Mouse (Mus musculus) T-helper 1 cell (primary cell): ENCODE measurements around the gene Hsd17b13.
"Not testable (repeated sequence)": the region's sequence is repeated elsewhere in the genome, so short reads cannot be mapped to it uniquely, and the experiment has no call there.

Experiments used
- in situ Hi-C: fragments of 300-600 bp; cut with MboI, MseI; formaldehyde crosslinking; loops from one replicate; pipeline ENCODE4 v1.15.1; 2025; ENCODE audit warnings: high pct_unique_total_duplicates

Hsd17b13 gene

DNA sequence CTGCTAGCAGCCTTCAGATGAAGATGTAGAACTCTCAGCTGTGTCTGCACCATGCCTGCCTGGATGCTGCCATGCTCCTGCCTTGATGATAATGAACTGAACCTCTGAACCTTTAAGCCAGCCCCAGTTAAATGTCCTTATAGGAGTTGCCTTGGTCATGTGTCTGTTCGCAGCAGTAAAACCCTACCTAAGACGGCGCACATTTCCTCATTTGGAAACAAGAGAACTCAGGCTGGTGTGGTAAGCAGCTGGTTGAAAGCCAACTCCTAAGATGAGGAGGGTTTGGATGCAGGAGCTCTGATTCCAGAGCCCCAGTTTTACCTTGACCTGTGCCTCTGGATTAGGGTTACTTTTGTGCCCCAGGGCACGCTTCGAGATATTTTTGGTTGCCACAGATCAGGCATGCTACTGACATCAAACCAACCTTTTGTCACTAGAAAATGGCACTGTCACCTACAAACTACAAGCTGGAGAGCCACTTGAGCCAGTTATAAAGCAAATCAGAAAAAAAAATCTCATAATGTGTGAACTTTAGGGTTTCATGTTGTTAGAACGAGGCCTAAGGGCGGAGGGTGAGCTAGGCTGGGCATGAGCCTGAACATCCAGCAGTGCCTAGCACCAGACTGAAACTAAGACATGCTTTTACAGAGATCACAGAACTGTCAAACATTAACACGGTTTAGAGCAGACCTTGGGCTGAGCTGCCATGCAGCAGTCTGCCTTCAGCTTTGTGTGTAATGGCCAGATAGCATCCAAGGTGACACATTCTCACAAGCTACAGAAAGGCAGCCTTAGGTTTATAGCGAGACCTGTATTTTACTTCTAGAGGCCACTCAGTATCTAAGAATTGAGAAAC lies 3.7 kb upstream of the Hsd17b13 start:
- in situ Hi-C loops = loop anchor here (10.0 kb wide), 1 partner anchor 334 kb away; no protein-coding TSS in a partner anchor

DNA sequence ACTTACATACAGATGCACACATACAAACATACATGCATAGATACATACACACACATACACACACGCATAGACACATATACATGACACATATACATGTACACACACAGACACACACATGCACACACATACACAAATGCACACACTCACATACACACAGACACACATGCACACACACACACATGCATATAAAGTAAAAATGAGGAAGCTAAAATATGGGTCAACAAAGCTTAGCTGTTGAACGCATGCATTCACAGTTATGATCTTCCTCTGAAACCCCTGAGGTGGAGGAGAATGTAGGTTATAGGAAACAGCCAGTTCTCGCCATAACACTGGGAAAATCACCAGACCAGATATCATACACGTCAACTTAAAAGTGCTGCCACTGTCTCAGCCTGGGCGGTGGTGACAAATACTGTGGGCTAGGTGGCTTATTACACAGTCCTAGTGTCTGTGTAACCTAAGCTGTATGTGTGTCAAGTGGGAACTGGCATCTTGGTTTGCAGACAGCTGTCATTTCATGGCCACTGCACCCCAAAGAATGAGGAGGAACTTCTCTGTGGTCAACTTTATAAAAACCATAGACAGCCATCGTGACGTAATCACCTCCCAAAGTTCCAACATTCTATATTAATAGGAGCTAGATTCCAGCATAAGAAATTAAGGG lies 829 bp upstream of the Hsd17b13 start:
- in situ Hi-C loops = no loop called here

DNA sequence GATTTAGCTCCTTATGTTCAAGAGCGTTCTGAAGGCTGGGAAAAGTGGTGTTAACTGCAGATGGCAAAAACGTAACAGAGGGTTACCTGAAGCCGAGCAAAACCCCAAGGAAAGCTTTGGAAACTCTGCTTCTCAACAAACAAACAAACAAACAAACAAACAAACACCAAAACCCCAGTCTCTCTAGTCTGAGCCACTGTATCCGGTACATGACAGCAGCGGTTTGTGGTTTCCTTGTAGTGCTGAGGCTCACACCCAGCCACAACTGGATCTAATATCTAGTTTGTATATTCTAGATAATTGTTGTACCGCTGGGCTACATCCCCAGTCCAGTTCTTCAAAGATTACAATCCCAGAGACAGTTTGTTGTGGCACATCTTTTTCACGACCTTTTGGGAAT lies 1.5 kb downstream of the Hsd17b13 start:
- in situ Hi-C loops = no loop called here

DNA sequence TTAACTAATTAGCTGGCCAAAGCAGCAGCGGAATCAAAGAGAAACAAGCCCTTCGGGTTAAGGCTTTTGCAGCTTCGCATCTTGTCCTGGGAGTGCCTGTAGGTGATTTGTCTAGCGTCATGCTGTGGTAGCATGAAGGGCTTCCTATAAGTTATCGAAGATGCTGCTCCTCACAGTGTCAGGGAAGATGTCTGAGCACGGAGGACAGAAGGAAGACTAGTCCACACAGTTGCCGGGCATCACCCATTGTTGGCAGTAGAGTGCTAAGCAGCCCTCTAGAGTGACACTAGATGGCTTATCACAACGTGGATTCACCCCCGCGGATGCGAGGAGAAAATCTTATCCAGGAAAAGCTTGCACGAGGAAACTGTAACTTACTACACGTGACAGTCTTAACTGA lies 4.4 kb downstream of the Hsd17b13 start:
- in situ Hi-C loops = no loop called here

DNA sequence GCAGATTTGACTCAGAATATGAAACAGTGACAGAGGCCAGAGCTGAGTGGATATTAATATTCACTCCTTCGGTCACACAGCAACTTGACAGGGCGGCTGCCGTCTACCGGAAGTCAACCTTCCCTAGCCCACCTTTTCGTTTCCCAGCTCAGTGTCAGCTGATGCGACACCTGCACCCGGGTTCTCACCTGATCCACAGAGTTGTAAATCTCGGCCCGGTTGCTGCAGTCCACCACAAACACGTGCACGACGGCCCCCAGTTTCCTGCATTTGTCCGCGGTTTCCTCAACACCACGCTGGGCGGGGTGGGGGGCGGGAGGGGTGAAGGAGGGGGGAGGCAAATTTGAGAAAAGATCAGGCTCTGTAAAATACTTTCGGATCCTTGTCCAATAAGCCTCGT lies 4.8 kb downstream of the Hsd17b13 start:
- in situ Hi-C loops = no loop called here

DNA sequence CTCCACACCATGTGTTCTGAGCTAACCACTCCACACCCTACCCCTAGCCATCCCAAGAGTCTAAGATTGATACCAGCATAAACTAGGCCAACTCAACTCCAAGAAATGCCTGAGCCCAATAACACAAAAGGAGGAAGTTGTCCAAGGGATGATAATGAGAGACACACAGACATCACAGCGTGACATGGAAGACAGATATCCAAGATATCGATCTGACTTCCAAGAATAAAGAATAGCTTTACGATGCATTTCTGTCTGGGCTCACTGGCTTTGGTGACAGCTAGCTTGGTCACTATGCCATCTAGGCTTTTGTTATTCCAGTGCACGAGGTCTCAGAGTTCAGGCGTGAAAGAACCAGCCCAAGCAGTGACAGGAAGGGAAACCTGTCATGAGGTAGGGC lies 6.2 kb downstream of the Hsd17b13 start:
- in situ Hi-C loops = no loop called here

DNA sequence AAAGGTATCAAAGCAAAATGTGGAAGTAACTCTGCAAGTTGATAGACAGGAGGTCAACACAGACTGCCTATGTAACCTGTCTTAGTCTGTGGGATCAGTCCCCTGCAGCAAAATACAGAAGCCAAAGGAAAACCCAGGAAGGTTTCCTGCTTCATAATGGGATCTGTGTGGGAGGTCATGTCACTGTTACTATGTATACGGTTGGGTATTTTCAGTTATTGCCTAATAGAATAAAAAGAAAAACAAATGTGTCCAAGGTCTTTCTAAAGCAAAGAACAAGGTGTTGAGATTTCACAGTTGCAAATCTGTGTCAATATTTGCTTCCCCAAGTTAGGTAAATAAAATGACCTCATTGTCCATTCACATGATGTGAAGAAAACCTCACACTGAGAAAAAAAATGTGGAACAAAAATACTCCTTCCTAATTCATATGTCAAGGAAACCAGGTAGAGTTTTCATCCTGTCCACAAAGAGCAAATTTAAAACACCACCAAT lies 14.2 kb downstream of the Hsd17b13 start:
- in situ Hi-C loops = no loop called here

DNA sequence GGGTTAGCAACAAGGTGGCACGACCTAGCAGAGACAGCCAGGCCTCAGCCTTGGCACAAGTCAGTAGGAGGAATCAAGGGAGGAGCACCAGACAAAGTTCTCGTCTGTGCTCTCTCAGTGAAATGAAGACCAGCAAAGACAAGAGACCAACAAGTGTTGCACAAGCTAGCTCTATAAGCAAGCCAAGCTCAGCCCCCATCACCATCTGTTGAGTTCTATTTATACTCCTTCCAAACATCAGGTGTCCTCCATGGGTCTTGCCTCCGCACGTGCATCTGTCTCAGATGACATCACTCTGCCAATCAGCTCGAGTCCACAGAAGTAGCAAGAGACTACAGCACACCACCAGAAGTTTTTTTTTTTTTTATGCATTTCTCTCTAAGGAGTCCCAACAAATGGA lies 22.6 kb downstream of the Hsd17b13 start:
- in situ Hi-C loops = no loop called here

DNA sequence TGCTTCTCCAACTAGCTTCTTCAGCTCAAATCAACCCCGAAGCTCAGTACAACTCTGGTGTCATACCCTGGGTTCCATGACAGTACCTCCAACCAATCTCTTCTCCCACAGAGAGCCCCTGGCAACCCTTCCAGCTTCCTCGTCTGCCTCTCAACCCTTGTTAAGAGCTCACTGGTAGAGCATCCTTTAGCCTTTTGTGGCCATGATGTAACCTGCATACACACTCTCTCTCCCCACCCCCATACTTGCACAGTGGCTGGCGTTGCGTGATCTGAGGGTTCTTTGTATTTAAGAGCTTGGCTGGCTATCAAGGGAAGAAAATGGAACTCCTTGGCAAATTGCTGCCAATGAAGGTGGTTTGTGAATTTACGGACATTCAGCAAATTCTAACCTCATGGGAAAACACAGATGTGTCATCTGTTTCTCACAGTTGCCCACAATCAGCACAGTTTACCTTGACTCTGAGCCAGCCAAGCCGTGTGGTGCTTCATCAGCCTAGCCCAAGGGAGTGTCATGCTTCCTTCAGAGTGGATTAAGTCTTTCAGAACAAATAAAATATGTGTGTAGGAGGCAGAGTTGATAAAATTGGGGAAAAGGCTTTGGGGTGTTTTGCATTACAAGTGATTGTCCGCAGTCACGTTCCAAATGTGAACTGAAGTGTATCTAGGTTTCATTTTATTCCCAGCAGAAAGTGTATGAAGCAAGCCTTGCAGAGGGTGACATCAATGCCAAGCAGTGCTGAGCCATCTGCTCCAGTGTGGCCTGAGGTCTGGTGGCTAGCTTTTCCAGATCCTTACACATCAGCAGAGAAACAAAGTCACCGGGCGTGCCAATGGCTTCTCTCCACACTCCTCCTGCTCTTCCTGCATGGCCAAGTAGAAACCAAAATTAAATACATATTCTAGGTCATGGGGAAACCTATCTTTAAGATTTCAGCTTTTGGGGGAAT lies 23.8 kb downstream of the Hsd17b13 start:
- in situ Hi-C loops = no loop called here

DNA sequence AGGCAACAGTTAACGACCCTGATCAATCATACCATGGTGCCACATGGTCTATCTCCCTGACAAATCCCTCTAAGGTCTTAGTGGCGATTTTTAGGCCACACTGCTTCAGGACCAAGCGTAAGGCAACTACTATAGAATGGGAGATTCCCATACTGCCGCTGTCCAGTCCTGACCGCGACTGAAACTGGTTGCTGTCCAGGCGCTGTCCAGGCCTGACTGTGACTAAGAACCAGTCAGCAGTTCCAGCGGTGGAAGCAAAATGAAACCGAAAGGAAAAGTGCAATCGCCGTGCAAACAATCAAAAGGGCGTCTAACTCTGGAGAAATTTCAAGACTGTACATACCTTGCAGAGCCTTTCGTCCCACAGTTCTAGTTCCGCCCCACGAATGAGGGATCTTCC lies 27.1 kb downstream of the Hsd17b13 start:
- in situ Hi-C loops = not testable (repeated sequence)

DNA sequence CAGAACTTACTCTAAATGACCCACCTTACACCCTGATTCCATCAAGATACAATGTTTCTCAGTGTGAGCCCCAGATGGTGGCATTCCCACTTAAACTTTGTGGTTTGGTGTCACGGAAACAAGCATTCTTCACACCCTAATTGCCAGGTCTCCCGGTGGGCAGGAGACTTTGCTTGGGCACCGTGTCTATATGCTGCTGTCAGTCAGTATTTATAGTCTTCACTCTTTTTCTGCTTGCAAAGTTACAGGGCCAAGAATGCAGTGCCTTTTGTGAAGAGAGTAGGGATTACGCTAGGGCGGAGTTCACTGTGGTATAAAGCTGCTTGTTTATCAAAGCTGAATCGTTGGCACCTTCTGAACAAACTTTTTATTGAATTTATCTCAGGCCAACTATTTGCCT lies 34.0 kb downstream of the Hsd17b13 start:
- in situ Hi-C loops = no loop called here

DNA sequence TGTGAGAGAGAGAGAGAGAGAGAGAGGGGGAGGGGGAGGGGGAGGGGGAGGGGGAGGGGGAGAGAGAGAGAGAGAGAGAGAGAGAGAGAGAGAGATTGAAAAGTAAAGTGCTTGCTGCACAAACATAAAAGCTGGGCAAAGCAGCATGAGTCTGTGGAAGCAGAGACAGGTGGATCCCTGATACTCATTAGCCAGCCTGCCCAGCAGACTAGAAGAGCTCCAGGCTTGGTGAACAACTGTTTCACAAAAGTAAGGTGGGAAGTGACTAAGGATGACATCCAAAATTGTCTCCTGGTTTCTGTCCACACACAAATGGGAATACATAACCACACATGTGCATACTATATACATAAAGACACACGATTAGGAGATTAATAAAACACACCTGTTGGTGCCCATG lies 37.4 kb downstream of the Hsd17b13 start:
- in situ Hi-C loops = no loop called here

DNA sequence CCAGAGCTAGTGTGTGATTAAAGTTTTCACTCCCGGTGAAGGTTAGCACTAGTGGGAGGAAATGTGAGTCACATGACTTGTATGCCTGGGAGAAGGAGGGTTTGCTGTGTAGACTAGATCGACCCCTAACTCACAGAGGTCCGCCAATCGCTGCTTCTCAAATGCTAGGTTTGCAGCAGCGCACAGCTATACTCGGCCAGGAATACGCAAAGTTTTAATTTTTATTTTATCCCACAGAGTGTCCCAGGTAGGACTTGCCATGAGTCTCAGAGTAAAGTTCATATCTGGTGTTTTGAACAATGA lies 37.9 kb downstream of the Hsd17b13 start:
- in situ Hi-C loops = no loop called here

DNA sequence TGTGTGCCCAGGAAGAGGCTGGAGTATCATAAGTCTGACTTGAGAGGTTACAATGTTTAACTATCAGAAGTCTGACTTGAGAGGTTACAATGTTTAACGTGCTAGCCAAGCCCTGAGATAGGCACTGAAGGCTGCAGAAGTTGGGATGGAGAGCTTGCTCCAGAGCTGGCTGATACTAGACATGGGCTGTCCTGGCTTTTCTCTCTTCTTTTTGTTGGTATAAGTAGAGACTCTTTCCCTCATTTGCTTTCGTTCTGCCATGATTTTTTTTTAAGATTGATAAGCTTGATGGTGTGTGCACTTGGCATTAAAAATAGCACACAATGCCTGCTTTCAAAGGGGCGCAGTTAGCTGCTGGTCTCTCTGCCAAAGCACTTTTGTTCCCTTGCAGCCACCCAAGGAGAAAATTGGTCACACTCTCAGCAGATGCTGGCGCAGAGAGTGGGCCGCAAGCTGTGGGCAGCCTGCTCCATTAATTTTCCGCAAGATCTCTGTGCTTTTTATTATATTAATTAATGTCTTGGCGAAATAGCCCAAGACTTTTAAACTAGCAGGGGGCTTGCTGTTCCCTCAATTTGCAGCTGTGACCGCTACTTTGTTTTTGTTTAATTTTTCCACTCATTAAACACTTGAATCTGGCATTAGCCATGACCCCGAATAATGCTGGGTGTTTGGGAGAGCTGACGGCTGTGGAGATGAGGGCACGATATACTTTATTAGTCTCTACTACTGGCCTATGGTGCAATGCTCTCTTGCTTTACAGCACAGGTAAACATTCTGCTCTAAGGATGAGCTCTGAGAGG lies 38.5 kb downstream of the Hsd17b13 start:
- in situ Hi-C loops = no loop called here

DNA sequence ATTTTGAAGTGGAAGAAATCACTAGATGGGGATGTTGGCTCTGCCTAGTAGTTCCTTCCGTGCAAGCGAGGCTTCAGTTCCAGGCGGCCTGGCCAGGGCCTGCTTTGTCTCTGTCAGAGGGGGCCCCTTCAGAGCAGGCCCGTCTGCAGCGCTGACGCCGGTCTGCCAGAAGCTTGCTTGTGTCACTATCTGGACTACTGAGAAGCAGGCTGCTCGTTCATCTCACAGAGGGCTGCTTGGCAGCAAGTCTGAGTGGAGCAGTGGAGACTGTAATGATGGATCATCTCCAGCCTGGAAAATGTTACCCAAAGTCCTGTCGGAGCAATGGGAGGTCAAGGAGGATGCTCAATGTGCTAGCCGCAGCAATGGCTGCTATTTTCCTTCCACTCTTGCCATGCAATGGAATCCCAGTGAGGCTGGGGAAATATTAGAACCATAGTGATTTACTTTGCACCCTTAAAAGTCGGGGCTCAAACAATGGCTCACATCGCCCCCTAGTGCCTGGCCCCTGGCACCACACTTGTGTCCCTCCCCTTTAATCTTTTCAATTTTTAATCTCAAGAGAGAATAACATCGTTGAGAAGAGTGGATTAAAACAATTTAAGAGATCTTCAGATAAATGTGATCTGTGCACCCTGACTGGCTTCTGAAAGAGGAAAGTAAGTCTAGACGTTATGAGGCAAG lies 40.2 kb downstream of the Hsd17b13 start:
- in situ Hi-C loops = no loop called here

DNA sequence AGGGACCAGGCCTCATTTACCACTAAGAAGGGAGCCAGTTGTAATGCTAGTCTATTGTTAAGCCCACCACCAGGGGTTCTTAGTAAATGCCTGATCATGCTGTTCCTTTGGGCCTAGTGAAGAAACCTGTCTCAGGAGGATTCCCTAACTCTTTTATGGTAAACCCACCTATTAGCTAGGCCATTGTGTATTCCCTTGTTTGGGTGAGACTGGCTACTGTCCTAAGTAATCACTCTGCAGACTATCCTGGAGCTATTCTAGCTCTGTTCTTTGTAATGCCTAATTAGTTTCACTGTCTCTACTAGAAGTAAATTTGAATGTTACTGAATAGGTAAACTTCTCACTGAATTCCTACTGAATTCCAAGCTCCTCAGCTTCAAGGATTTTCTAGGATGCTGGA lies 45.3 kb downstream of the Hsd17b13 start:
- in situ Hi-C loops = not testable (repeated sequence)

DNA sequence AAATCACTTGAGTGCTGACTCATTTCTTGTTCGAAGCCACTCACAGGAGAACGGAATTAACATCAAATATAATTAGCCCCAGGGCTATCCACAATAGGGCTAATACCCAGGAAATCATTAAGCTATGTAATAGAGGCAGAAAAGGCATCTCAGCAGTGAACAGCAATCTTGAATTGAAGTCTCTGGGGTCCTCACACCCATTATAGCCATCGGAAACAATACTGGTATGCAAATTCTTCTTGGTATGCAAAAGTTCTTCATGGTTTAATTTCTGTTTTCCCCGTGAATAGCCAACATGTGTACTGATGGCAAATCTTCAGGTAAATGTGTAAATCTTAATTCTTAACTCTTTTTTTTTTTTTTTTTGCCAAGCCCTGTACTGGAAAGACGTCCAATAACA lies 46.7 kb downstream of the Hsd17b13 start:
- in situ Hi-C loops = no loop called here

DNA sequence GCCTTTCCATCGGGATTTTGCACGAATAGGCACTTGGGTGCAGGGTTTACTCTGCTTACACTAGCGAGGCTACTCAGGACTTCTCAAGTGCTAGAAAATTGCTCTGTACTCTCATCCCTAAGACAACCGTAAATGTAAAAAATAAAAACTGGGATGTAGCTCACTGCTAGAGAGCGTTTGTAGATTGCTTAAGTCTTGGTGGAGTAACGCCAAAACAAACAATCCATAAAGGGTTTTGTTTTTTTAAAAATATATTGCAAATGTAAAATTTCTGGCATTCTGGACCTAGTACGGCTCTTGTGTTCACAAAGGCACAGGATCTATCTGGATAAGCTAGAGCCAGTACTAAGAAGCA lies 49.0 kb downstream of the Hsd17b13 start:
- in situ Hi-C loops = loop anchor here (5.0 to 10.0 kb wide), 2 partner anchors 71 to 243 kb away; no protein-coding TSS in a partner anchor

DNA sequence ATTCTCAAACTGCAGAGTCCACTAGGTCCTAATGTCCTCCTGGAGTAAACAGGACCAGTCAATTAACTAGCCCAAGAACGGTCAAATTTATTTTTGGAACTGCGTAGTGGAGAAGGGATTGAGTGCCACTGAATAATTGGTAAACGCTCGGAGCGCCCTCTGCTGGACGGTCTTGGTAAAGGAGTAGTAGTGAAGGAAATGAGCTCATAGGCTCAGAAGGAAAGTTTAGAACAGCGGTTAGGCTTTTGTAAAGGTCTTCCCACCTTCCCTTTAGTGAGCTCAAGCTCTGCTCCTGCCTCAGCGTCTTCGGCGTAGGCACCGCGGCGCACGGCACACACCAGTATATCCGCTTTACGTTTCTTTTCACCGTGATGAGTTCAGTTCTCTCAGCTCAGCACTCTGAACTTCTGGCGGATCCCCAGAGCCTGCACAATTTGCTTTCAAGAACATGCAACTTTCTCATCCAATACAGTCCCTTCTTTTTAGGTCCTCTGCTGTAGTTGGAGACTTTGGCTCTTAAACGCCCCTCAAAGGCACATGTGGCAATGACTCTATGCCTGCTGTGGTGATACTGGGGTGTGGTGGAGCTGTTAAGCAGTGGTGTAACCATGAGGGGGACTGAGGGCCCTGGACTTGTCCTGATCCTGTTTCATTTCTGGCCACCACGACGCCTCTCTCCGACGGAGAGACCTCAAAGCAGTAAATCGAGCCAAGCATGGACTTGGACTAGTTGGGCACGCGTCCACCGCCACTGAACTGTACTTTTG lies 49.6 kb downstream of the Hsd17b13 start:
- in situ Hi-C loops = loop anchor here (5.0 to 10.0 kb wide), 2 partner anchors 70 to 243 kb away; no protein-coding TSS in a partner anchor

DNA sequence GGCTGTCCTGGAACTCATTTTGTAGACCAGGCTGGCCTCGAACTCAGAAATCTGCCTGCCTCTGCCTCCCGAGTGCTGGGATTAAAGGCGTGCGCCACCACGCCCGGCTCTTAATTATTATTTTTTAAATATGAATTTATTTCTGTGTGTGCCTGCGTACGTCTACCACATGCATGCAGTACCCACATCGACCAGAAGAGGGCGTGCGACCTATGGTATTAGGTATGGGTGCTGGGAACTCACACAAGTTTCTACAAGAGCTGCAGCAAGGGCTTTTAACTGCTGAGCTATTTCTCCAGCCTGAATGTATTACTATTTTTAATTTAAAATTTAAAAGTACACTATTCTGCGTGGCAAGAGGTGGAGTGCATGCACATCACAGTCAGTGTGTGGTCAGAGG lies 50.8 kb downstream of the Hsd17b13 start:
- in situ Hi-C loops = loop anchor here (5.0 to 10.0 kb wide), 2 partner anchors 69 to 242 kb away; no protein-coding TSS in a partner anchor
